Mouse (Mus musculus) limb, embryonic 12.5 days (tissue): ENCODE data around the gene Atg9b. TPM values are rescaled to one million over a fixed set of nuclear protein-coding genes. Genes with fewer than 3 reads are reported as not detected.
A peak's percentile ranks its signal among the peaks of the same experiment; 100 is the strongest.

Experiments
- ATAC-seq: fragments of 200-750 bp; cut with Nextera tagmentation; 2 replicates; pipeline ENCODE4 v1.8.0; 2017; ENCODE audit warnings: low read depth, moderate TSS enrichment; ENCODE audit not compliant: insufficient number of reproducible peaks, insufficient read depth, low FRiP score, low TSS enrichment
- H3K27ac ChIP-seq: fragments of 300-500 bp; sonication (generic); 2 replicates; pipeline ENCODE4 v1.5.1; 2016; ENCODE audit warnings: mild to moderate bottlenecking, moderate library complexity
- H3K27me3 ChIP-seq: fragments of 300-500 bp; sonication (generic); 2 replicates; pipeline ENCODE4 v1.6.1; 2016; ENCODE audit warnings: mild to moderate bottlenecking, moderate library complexity
- H3K36me3 ChIP-seq: fragments of 300-500 bp; sonication (generic); 2 replicates; pipeline ENCODE4 v1.6.1; 2016; ENCODE audit warnings: mild to moderate bottlenecking, moderate library complexity
- H3K4me1 ChIP-seq: fragments of 300-500 bp; sonication (generic); replicated peaks from 2 replicates; pipeline ENCODE4 v1.6.1; 2016
- H3K4me2 ChIP-seq: fragments of 300-500 bp; sonication (generic); 2 replicates; pipeline ENCODE4 v1.6.1; 2016; ENCODE audit warnings: mild to moderate bottlenecking, moderate library complexity
- H3K4me3 ChIP-seq: fragments of 300-500 bp; sonication (generic); replicated peaks from 2 replicates; pipeline ENCODE4 v1.5.1; 2016; ENCODE audit warnings: mild to moderate bottlenecking
- H3K9ac ChIP-seq: fragments of 300-500 bp; sonication (generic); replicated peaks from 2 replicates; pipeline ENCODE4 v1.6.1; 2016; ENCODE audit warnings: mild to moderate bottlenecking, moderate library complexity
- H3K9me3 ChIP-seq: fragments of 300-500 bp; sonication (generic); 2 replicates; pipeline ENCODE4 v1.6.1; 2016; ENCODE audit warnings: mild to moderate bottlenecking, moderate library complexity
- WGBS: fragments of 180-500 bp; shearing (Covaris S2); methylation state at CpG from one replicate; pipeline ENCODE4 v1.1.7; 2016; 5-methylcytosine and 5-hydroxymethylcytosine counted together
- polyA plus RNA-seq: library from polyadenylated mRNA; unstranded; fragments of >200 nt; fragmentation: Nextera tagmentation; extraction: Ambion mirVana; gene quantifications from 2 replicates; pipeline ENCODE4 v1.2.1, GENCODE M21; 2016

Atg9b gene
- polyA plus RNA-seq, 1 experiment from 2014 or later: 0.46 TPM

DNA sequence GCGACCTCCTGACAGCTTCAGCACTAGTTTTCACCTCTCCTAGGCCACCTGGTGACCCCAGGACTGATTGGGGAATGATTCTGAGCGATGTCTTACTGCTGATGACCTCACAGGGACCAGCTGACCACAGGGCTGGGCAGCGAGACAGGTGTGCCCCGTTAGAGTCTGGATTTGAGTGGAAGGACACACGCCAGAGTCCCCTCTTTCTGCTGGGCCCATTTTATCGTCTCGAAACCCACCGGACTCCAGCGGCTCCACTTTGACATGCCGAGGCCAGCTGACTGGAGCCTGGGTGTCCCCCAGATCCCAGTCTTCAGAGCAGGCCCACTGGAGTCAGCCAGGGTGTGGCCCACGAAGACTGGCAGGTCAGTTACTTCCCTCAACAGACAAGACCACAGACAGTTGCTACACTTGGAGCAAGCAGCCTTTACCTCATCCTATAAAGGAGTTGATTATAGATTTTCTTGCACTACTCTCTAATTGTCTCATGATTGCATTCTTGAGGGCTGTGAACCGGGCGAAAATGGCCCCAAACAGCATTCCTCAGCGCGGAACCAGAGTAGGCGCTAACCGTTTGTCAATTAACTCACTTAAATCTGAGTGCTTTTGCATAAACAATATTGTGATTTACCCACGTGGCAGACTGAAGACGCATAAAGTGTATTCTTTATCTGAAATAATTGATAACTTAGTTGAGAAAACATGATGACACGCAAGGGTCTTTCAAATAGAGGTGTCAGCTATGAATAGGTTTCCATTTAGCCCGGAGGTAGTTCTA, 32.2 kb upstream of the Atg9b start:
- peak; percentile 3; the same call in 1 of the 2 replicates for ATAC-seq
- no peaks in the 10 kb centered on the region for H3K9me3 ChIP-seq
- H3K27me3 ChIP-seq: no peaks in the 10 kb centered on the region
- 15% methylated on average over 21 of the region's 21 CpGs for WGBS
- peaks cover 24% of the 10 kb centered on the region for H3K36me3 ChIP-seq
- H3K4me1 ChIP-seq: peaks cover 55% of the 10 kb centered on the region
- peak overlapping the region; percentile 81 for H3K4me2 ChIP-seq
- peak overlapping the region; percentile 59 for H3K4me3 ChIP-seq
- H3K27ac ChIP-seq: peak overlapping the region; percentile 94
- H3K9ac ChIP-seq: peak overlapping the region; percentile 67

DNA sequence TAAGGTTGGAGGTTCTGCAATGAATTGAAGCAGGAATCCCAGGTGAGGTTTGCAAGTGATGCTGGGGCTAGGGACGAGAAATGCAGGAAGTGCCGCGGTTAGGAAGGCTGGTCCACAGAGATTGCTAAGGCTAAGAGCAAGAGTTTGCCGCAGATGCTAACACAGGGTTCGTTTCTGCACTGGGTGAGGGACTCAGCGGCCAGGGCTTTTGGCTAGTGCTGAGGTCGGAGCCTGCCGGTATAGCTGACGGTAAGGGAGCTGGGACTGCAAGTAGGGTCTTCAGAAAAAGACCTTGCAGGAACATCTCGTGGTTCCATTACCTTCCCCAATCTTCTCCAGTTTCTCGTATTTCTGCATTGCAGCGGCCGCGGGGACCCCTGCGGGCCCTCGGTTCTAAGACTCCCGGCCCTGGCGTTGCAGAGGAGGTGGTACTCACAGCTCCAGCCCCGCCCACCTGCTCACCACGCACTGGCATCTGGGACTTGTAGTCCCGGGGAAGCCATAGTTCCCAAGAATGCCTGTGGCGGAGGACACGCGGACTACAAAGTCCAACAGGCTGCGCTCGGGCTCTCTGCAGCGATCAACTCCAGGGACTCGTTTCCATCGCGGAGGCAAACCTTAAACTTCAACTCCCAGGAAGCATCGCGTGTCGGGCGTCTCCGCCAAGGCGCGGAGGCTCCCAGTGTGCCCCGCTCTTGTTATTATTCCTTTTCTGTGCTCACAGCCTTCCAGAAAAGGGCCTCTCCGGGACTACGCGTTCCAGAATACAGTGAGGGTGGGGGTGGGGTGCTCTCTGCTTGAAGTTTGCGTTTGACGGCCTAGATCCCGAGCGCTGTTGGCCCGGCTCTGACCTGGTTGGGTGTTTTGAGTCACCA, 31.4 kb upstream of the Atg9b start, which contains the start of the genes Cdk5 and Slc4a2:
TSS of gene Cdk5 (minus strand) at position 402 of the 875 bp plus-strand sequence.
TSS of gene Slc4a2 (plus strand) at position 709 of the 875 bp plus-strand sequence.
- under 1% methylated on average over 46 of the region's 46 CpGs for WGBS
- peak within 1 kb of the TSS; percentile 94 for H3K27ac ChIP-seq
- peaks cover 32% of the 10 kb centered on the region for H3K36me3 ChIP-seq
- peaks cover 47% of the 10 kb centered on the region for H3K4me1 ChIP-seq
- peak within 1 kb of the TSS; percentile 59 for H3K4me3 ChIP-seq
- peak; percentile 91 for ATAC-seq
- peak within 1 kb of the TSS; percentile 81 for H3K4me2 ChIP-seq
- peak within 1 kb of the TSS; percentile 73 for H3K9ac ChIP-seq
- no peaks in the 10 kb centered on the region for H3K9me3 ChIP-seq
- H3K27me3 ChIP-seq: no peaks in the 10 kb centered on the region

DNA sequence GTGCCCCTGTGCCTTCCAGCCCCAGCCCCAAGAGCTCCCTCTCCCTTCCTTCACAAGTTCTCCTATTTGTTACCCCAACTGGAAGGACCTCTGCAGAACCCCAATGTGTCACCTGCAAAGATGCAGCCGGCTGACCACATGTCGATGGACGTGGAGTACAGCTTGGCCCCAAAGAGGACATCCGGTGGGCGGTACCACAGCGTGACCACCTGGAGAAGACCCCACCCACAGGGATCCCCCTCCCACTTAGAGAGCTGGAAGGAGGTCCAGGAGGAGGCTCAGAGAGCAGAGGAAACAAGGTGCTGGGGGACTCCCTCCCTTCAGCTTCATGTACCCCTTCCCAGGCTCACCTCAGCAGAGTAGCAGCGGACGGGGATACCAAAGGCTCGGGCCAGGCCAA, 28.4 kb upstream of the Atg9b start:
- H3K9me3 ChIP-seq: no peaks in the 10 kb centered on the region
- H3K4me2 ChIP-seq: no peak overlapping the region
- no peak overlapping the region for H3K27ac ChIP-seq
- 88% methylated on average over 9 of the region's 9 CpGs for WGBS
- no peak for ATAC-seq
- H3K9ac ChIP-seq: no peak overlapping the region
- peaks cover 43% of the 10 kb centered on the region for H3K36me3 ChIP-seq
- H3K27me3 ChIP-seq: no peaks in the 10 kb centered on the region
- peaks cover 26% of the 10 kb centered on the region for H3K4me1 ChIP-seq
- no peak overlapping the region for H3K4me3 ChIP-seq

DNA sequence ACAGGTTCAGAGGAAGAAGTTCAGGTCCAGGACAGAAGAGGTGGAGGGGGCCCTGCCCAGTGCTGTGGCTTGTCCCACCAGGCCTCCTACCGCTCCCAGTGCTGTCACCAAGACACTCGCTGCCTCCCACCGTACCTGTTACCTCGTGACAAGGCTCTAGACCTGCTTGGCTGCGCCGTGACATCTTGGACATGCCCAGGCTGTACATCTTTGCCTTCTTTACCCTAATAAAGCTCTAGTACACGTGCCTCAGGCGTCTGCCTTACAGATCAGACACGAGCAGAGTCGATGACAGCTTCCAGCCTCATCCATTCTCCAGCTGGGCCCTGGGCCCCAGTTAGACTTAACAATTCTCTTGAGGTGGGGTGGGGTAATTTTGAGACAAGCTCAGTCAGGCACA, 25.6 kb upstream of the Atg9b start:
- H3K9ac ChIP-seq: no peak overlapping the region
- no peak overlapping the region for H3K27ac ChIP-seq
- no peak for ATAC-seq
- H3K9me3 ChIP-seq: no peaks in the 10 kb centered on the region
- peaks cover 43% of the 10 kb centered on the region for H3K36me3 ChIP-seq
- H3K4me3 ChIP-seq: no peak overlapping the region
- H3K4me1 ChIP-seq: peaks cover 29% of the 10 kb centered on the region
- no peaks in the 10 kb centered on the region for H3K27me3 ChIP-seq
- WGBS: 92% methylated on average over 10 of the region's 10 CpGs
- H3K4me2 ChIP-seq: no peak overlapping the region

DNA sequence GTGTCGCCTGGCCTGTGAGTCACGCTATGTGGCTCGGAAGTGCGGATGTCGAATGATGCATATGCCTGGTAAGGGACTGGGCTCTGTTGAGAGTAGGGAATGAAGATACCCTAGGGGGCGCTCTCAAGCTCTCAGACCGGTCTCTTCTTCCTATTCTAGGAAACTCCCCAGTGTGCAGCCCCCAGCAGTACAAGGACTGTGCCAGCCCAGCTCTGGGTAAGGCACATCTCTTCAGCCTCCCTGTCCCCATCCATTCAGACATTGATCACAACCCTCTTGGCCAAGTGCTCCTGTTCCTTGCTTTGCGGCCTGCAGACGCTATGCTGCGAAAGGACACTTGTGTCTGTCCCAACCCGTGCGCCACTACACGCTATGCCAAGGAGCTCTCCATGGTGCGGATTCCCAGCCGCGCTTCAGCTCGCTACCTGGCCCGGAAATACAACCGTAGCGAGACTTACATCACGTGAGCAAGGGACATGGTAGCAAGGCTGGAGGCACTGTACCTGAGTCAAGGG, 24.3 kb upstream of the Atg9b start:
- peak; percentile 49; the same call in 1 of the 2 replicates for ATAC-seq
- peaks cover 40% of the 10 kb centered on the region for H3K36me3 ChIP-seq
- no peak overlapping the region for H3K9ac ChIP-seq
- no peak overlapping the region for H3K4me3 ChIP-seq
- no peaks in the 10 kb centered on the region for H3K27me3 ChIP-seq
- peak overlapping the region; percentile 35; the same call in 1 of the 2 replicates for H3K4me2 ChIP-seq
- H3K4me1 ChIP-seq: peaks cover 24% of the 10 kb centered on the region
- H3K27ac ChIP-seq: no peak overlapping the region
- H3K9me3 ChIP-seq: no peaks in the 10 kb centered on the region
- 2% methylated on average over 21 of the region's 21 CpGs for WGBS

DNA sequence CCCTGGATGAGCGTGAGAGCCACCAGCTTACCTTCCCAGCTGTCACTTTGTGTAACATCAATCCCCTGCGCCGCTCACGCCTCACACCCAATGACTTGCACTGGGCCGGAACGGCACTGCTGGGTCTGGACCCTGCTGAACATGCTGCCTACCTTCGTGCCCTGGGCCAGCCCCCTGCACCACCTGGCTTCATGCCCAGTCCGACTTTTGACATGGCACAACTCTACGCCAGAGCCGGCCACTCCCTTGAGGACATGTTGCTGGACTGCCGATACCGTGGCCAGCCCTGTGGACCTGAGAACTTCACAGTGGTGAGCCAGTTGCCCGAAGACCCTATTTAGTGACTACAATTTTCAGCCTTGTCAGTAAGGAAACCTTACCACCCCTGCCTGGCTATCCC, 22.0 kb upstream of the Atg9b start:
- ATAC-seq: no peak
- H3K4me3 ChIP-seq: no peak overlapping the region
- WGBS: 81% methylated on average over 13 of the region's 13 CpGs
- H3K36me3 ChIP-seq: peaks cover 17% of the 10 kb centered on the region
- peak overlapping the region; percentile 35; the same call in 1 of the 2 replicates for H3K4me2 ChIP-seq
- no peak overlapping the region; the same call in 1 of the 2 replicates for H3K27ac ChIP-seq
- H3K4me1 ChIP-seq: peaks cover 24% of the 10 kb centered on the region
- no peak overlapping the region for H3K9ac ChIP-seq
- H3K27me3 ChIP-seq: no peaks in the 10 kb centered on the region
- no peaks in the 10 kb centered on the region for H3K9me3 ChIP-seq

DNA sequence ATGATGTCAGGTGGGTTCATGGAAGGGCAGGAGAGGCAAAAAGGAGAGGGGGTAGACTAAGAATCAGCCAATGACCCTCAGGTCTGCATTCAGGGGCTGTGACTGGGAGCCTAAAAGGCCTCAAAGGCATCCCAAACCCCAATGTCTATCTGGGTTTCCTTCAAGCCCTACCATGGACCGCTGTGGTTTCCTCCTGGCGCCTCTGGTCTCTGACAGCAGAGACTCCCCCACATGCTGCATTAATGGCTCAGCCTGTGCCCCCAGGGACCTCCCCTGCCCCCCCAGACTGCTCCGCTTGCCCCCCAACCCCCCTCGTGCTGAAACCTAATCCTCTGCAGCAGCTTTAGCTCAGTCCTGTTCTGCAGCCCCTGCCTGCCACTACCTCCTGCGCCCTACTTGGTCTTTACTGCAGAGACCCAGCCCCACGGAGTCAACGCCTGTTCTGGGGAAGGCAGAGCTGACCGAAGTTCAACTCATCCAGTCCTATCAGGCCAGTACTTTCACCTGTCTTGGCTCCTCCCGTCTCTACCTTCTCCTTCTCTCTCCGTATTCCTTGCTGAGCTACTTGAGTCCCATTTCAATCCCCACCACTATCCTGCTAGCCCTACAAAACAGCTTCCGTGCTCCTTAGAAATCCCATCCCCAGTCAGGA, 21.2 kb upstream of the Atg9b start, which contains the start of gene Asic3:
TSS of gene Asic3 (plus strand) at position 351 of the 652 bp plus-strand sequence.
- H3K4me1 ChIP-seq: peaks cover 24% of the 10 kb centered on the region
- ATAC-seq: no peak
- H3K27ac ChIP-seq: peak within 1 kb of the TSS; percentile 32
- WGBS: 36% methylated on average over 11 of the region's 11 CpGs
- H3K4me3 ChIP-seq: no peak within 1 kb of the TSS
- H3K4me2 ChIP-seq: peak within 1 kb of the TSS; percentile 35
- peaks cover 16% of the 10 kb centered on the region; the same call in 1 of the 2 replicates for H3K36me3 ChIP-seq
- H3K27me3 ChIP-seq: no peaks in the 10 kb centered on the region
- no peak within 1 kb of the TSS for H3K9ac ChIP-seq
- no peaks in the 10 kb centered on the region for H3K9me3 ChIP-seq

DNA sequence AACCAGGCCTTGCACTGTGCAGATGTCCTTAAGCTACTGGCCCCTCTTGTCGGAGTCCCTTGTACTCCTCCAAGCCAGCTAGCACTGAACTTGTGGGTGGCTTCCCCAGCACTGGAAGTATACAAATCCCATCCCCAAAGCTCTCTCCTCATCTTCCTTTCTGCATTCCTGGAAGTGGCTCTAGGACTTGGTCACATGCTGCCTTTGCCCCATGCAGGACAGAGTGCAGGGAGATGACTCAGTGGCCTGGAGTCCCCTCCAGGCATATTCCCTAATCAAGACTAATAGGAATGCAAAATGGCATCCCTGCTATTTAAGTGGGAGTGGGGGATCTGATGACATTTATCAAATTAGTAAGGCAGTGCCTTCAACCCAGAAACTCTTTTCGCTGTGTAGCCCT, 20.1 kb upstream of the Atg9b start:
- WGBS: 87% methylated on average over 2 of the region's 2 CpGs
- Histone ChIP-seq H3K36me3 (peaks cover 17% of the 10 kb centered on the region), H3K4me3 (no peak overlapping the region), H3K9me3 (no peaks in the 10 kb centered on the region), H3K4me2 (no peak overlapping the region), H3K4me1 (peaks cover 24% of the 10 kb centered on the region), H3K27ac (no peak overlapping the region), H3K27me3 (no peaks in the 10 kb centered on the region), H3K9ac (no peak overlapping the region)
- no peak for ATAC-seq

DNA sequence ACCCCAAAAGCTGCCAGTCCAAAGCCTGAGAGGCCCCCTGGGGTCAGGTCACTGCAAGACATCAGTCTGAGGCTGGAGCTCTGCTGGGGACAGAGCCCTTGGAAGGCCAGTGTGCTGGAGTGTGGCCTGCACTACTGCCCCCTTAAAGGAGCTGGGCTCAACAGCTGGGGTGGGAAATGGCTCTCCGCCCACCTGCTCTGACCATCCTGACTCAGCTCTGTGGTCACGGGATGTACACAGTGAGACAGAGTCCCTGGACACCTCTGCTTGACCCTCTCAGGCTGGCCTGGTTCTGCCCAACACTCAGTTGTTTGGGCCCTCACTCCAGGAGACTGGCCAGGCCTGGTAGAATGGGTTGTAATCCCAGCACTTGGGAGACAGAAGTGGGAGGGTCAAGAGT, 17.5 kb upstream of the Atg9b start:
- H3K36me3 ChIP-seq: peaks cover 26% of the 10 kb centered on the region
- H3K27ac ChIP-seq: no peak overlapping the region
- no peak overlapping the region for H3K4me2 ChIP-seq
- no peak for ATAC-seq
- no peak overlapping the region for H3K9ac ChIP-seq
- 86% methylated on average over 2 of the region's 2 CpGs for WGBS
- H3K9me3 ChIP-seq: no peaks in the 10 kb centered on the region
- no peak overlapping the region for H3K4me3 ChIP-seq
- no peaks in the 10 kb centered on the region for H3K27me3 ChIP-seq
- peaks cover 18% of the 10 kb centered on the region for H3K4me1 ChIP-seq

DNA sequence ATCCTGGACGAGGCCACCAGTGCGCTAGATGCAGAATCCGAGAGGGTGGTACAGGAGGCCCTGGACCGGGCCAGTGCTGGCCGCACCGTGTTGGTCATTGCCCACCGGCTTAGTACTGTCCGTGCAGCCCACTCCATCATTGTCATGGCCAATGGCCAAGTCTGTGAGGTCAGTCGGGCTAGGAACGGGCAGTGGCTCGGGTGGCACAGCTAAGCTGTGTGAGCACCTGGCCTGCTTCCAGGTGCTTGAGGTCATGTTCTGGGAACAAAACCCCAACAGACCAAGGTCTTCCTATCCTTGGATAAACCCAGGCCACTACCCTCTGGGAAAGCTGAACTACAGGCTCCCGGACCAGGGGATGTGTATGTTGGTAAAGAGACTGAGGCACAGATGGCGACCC, 16.7 kb upstream of the Atg9b start:
- Histone ChIP-seq H3K27ac (no peak overlapping the region), H3K4me1 (peaks cover 12% of the 10 kb centered on the region), H3K9ac (no peak overlapping the region), H3K9me3 (no peaks in the 10 kb centered on the region), H3K36me3 (peaks cover 33% of the 10 kb centered on the region), H3K4me2 (no peak overlapping the region), H3K4me3 (no peak overlapping the region), H3K27me3 (no peaks in the 10 kb centered on the region)
- WGBS: 93% methylated on average over 13 of the region's 13 CpGs
- no peak for ATAC-seq
